Mouse (Mus musculus) olfactory bulb, adult 2 months (tissue): ENCODE data around the gene Nfatc2.

Experiments
- CTCF ChIP-seq: fragments of 200-500 bp; IDR thresholded peaks from 2 replicates; pipeline ENCODE4 v1.5.1; 2012; ENCODE audit warnings: low read depth, mild to moderate bottlenecking, low read length, moderate library complexity; ENCODE audit not compliant: insufficient read depth
- POLR2A ChIP-seq: fragments of 200-500 bp; IDR thresholded peaks from 2 replicates; pipeline ENCODE4 v1.6.1; 2012; ENCODE audit warnings: mild to moderate bottlenecking, low read depth, low read length, moderate library complexity; ENCODE audit not compliant: insufficient read depth

GRCm38 (mm10) chr2:168459627-168460026 is 141.8 kb downstream of the Nfatc2 start:
- TF ChIP-seq CTCF: no peak
- no peak for TF ChIP-seq POLR2A
